In genomic region chr15:97745331-97745730, GRCm38 (mm10) we compare ENCODE assay signal across 8 mouse cellular contexts. TPM values are rescaled to one million over a fixed set of nuclear protein-coding genes. Genes with fewer than 3 reads are reported as not detected.
DNase-seq lines count a peak whose midpoint lies in the region; ATAC-seq lines count a peak whose summit lies in the region.

No protein-coding gene starts in this region.

- H3K27me3 ChIP-seq in embryonic facial prominence, embryonic 10.5 days (replicated peaks; ENCODE audit: low read depth, poor library complexity, severe bottlenecking): no peaks in the 10 kb centered on the region
- H3K27me3 ChIP-seq in heart, embryonic 14.5 days (ENCODE audit: control insufficient read depth, insufficient read depth, low read length): no peaks in the 10 kb centered on the region
- H3K27me3 ChIP-seq in liver, embryonic 11.5 days (replicated peaks; ENCODE audit: control insufficient read depth, insufficient read depth, low read length): no peaks in the 10 kb centered on the region
- H3K27me3 ChIP-seq in forebrain, embryonic 11.5 days (ENCODE audit: control insufficient read depth, insufficient read depth, low read length): no peaks in the 10 kb centered on the region

- H3K4me2 ChIP-seq in heart, embryonic 14.5 days (ENCODE audit: low read length): no peak overlapping the region
- no peak overlapping the region for H3K4me2 ChIP-seq in liver, embryonic 11.5 days
- no peak overlapping the region for H3K4me2 ChIP-seq in forebrain, embryonic 11.5 days (ENCODE audit: low read depth, low read length, severe bottlenecking)

- no peak overlapping the region for H3K4me3 ChIP-seq in embryonic facial prominence, embryonic 10.5 days
- no peak overlapping the region for H3K4me3 ChIP-seq in heart, embryonic 14.5 days (ENCODE audit: control insufficient read depth in 1 of 2, insufficient read depth in 1 of 2, low read depth in 1 of 2, low read length in 2 of 2)
- H3K4me3 ChIP-seq in liver, embryonic 11.5 days (ENCODE audit: low read depth, low read length): no peak overlapping the region
- H3K4me3 ChIP-seq in forebrain, embryonic 11.5 days (ENCODE audit: low read depth, low read length): no peak overlapping the region

- H3K36me3 ChIP-seq in embryonic facial prominence, embryonic 10.5 days (replicated peaks): no peaks in the 10 kb centered on the region
- peaks cover 28% of the 10 kb centered on the region for H3K36me3 ChIP-seq in heart, embryonic 14.5 days (ENCODE audit: control insufficient read depth, insufficient read depth, low read length)
- no peaks in the 10 kb centered on the region for H3K36me3 ChIP-seq in liver, embryonic 11.5 days (ENCODE audit: control insufficient read depth, insufficient read depth, low read length)
- no peaks in the 10 kb centered on the region for H3K36me3 ChIP-seq in forebrain, embryonic 11.5 days (ENCODE audit: control insufficient read depth, insufficient read depth, low read length)

- 80% methylated on average over 10 of the region's 10 CpGs for WGBS in embryonic facial prominence, embryonic 10.5 days
- WGBS in heart, embryonic 14.5 days: 47% methylated on average over 10 of the region's 10 CpGs
- 72% methylated on average over 10 of the region's 10 CpGs for WGBS in liver, embryonic 11.5 days
- WGBS in forebrain, embryonic 11.5 days: 80% methylated on average over 10 of the region's 10 CpGs

- DNase-seq in ovary, adult 18-20 months (ENCODE audit: low spot score): peak; percentile 74
- no peak for DNase-seq in ovary, postnatal 10 days (ENCODE audit: low spot score)
- DNase-seq in embryonic facial prominence, embryonic 10.5 days (ENCODE audit: low spot score): no peak
- no peak for DNase-seq in liver, embryonic 11.5 days (ENCODE audit: low spot score)
- no peak for DNase-seq in cerebellum, postnatal 25 days
- no peak for DNase-seq in frontal cortex, postnatal 14 days (ENCODE audit: low spot score in 2 of 2)
- no peak for DNase-seq in forebrain, embryonic 11.5 days (ENCODE audit: low spot score)

- H3K4me1 ChIP-seq in embryonic facial prominence, embryonic 10.5 days: peaks cover 28% of the 10 kb centered on the region
- H3K4me1 ChIP-seq in heart, embryonic 14.5 days (ENCODE audit: control insufficient read depth in 2 of 2, insufficient read depth in 2 of 2, low read length in 2 of 2): peaks cover 56 to 68% of the 10 kb centered on the region in 2 experiments
- peaks cover 19% of the 10 kb centered on the region for H3K4me1 ChIP-seq in liver, embryonic 11.5 days (replicated peaks; ENCODE audit: control insufficient read depth, insufficient read depth, low read length)
- no peaks in the 10 kb centered on the region for H3K4me1 ChIP-seq in forebrain, embryonic 11.5 days (replicated peaks; ENCODE audit: control insufficient read depth, insufficient read depth, low read length)

- ATAC-seq in heart, embryonic 14.5 days (ENCODE audit: insufficient number of reproducible peaks, insufficient read depth, low FRiP score, low read depth): no peak
- no peak for ATAC-seq in liver, embryonic 11.5 days (replicated peaks; ENCODE audit: low FRiP score)
- ATAC-seq in forebrain, embryonic 11.5 days (replicated peaks; ENCODE audit: low FRiP score): no peak

- H3K9ac ChIP-seq in heart, embryonic 14.5 days (ENCODE audit: low read length): peak overlapping the region; percentile 32; the same call in 1 of the 2 replicates
- no peak overlapping the region for H3K9ac ChIP-seq in liver, embryonic 11.5 days (ENCODE audit: low read depth, low read length)
- no peak overlapping the region for H3K9ac ChIP-seq in forebrain, embryonic 11.5 days (ENCODE audit: low read length)

- H3K9me3 ChIP-seq in embryonic facial prominence, embryonic 10.5 days: no peaks in the 10 kb centered on the region
- no peaks in the 10 kb centered on the region for H3K9me3 ChIP-seq in heart, embryonic 14.5 days (ENCODE audit: control insufficient read depth, low read length)
- no peaks in the 10 kb centered on the region for H3K9me3 ChIP-seq in liver, embryonic 11.5 days (ENCODE audit: control insufficient read depth, low read length)
- H3K9me3 ChIP-seq in forebrain, embryonic 11.5 days (ENCODE audit: control insufficient read depth, low read length): no peaks in the 10 kb centered on the region

- 0 out of 2 replicates have a peak overlapping the region, but pooled peaks have one; percentile 30 for H3K27ac ChIP-seq in embryonic facial prominence, embryonic 10.5 days (replicated peaks)
- peak overlapping the region in 1 of 2 experiments; percentile 27; a peak in 2 of 4 replicates for H3K27ac ChIP-seq in heart, embryonic 14.5 days (replicated peaks in 1 of 2; ENCODE audit: control insufficient read depth in 1 of 2, insufficient read depth in 1 of 2, low read depth in 2 of 2, low read length in 2 of 2)
- peak overlapping the region; percentile 19; the same call in 1 of the 2 replicates for H3K27ac ChIP-seq in liver, embryonic 11.5 days (ENCODE audit: low read depth, low read length)
- H3K27ac ChIP-seq in forebrain, embryonic 11.5 days (ENCODE audit: low read depth, low read length): no peak overlapping the region

RNA-seq across cellular contexts. Expression of gene Endou, which starts 14.2 kb away (rescaled TPM):
- polyA plus RNA-seq in embryonic facial prominence, embryonic 10.5 days (2016; fragmentation: Nextera tagmentation; extraction: Ambion mirVana): 0.06 TPM in 1 of 2 replicates, not detected in the other
- 0.19 and 0.43 TPM in 2 replicates for polyA plus RNA-seq in heart, embryonic 14.5 days (2014; fragmentation: Nextera tagmentation; extraction: Ambion mirVana)
- not detected in 2 replicates for polyA plus RNA-seq in liver, embryonic 11.5 days (2014; fragmentation: Nextera tagmentation; extraction: Ambion mirVana)
- 0.33 TPM in 1 of 2 replicates, not detected in the other for polyA plus RNA-seq in forebrain, embryonic 11.5 days (2014; fragmentation: Nextera tagmentation; extraction: Ambion mirVana)

RNA-seq across cellular contexts. Expression of gene Rapgef3, which starts 22.4 kb away (rescaled TPM):
- polyA plus RNA-seq in embryonic facial prominence, embryonic 10.5 days (2016; fragmentation: Nextera tagmentation; extraction: Ambion mirVana): 5.5 and 5.9 TPM in 2 replicates
- polyA plus RNA-seq in heart, embryonic 14.5 days (2014; fragmentation: Nextera tagmentation; extraction: Ambion mirVana): 15.9 and 19.2 TPM in 2 replicates
- 4.1 and 4.5 TPM in 2 replicates for polyA plus RNA-seq in liver, embryonic 11.5 days (2014; fragmentation: Nextera tagmentation; extraction: Ambion mirVana)
- 4.8 and 5.5 TPM in 2 replicates for polyA plus RNA-seq in forebrain, embryonic 11.5 days (2014; fragmentation: Nextera tagmentation; extraction: Ambion mirVana)

RNA-seq across cellular contexts. Expression of gene Slc48a1, which starts 33.0 kb away (rescaled TPM):
- polyA plus RNA-seq in embryonic facial prominence, embryonic 10.5 days (2016; fragmentation: Nextera tagmentation; extraction: Ambion mirVana): 17.8 and 18.9 TPM in 2 replicates
- 67.1 and 69.6 TPM in 2 replicates for polyA plus RNA-seq in heart, embryonic 14.5 days (2014; fragmentation: Nextera tagmentation; extraction: Ambion mirVana)
- 55.0 and 62.1 TPM in 2 replicates for polyA plus RNA-seq in liver, embryonic 11.5 days (2014; fragmentation: Nextera tagmentation; extraction: Ambion mirVana)
- 32.1 and 32.9 TPM in 2 replicates for polyA plus RNA-seq in forebrain, embryonic 11.5 days (2014; fragmentation: Nextera tagmentation; extraction: Ambion mirVana)

RNA-seq across cellular contexts. Expression of gene Rpap3, which starts 39.7 kb away (rescaled TPM):
- polyA plus RNA-seq in embryonic facial prominence, embryonic 10.5 days (2016; fragmentation: Nextera tagmentation; extraction: Ambion mirVana): 38.8 and 40.2 TPM in 2 replicates
- polyA plus RNA-seq in heart, embryonic 14.5 days (2014; fragmentation: Nextera tagmentation; extraction: Ambion mirVana): 24.2 and 24.7 TPM in 2 replicates
- polyA plus RNA-seq in liver, embryonic 11.5 days (2014; fragmentation: Nextera tagmentation; extraction: Ambion mirVana): 35.5 and 41.4 TPM in 2 replicates
- polyA plus RNA-seq in forebrain, embryonic 11.5 days (2014; fragmentation: Nextera tagmentation; extraction: Ambion mirVana): 47.8 and 48.5 TPM in 2 replicates
